Mouse (Mus musculus) lung, embryonic 14.5 days (tissue): ENCODE data around the gene Lnpep. TPM values are rescaled to one million over a fixed set of nuclear protein-coding genes. Genes with fewer than 3 reads are reported as not detected.
A peak's percentile ranks its signal among the peaks of the same experiment; 100 is the strongest.

Experiments used
- ATAC-seq: fragments of 200-750 bp; cut with Nextera tagmentation; 2 replicates; pipeline ENCODE4 v1.8.0; 2017; ENCODE audit warnings: mild to moderate bottlenecking, moderate TSS enrichment, moderate library complexity; ENCODE audit not compliant: insufficient read depth
- DNase-seq: peaks from one replicate; pipeline ENCODE4 v3.0.0-alpha.2; 2015
- H3K27ac ChIP-seq: fragments of 300-500 bp; sonication (generic); 2 replicates; pipeline ENCODE4 v1.5.1; 2014; ENCODE audit warnings: low read depth, mild to moderate bottlenecking, moderate library complexity
- H3K27me3 ChIP-seq: fragments of 300-500 bp; sonication (generic); 2 replicates; pipeline ENCODE4 v1.6.1; 2014; ENCODE audit warnings: low read length, control low read depth; ENCODE audit not compliant: insufficient read depth
- H3K36me3 ChIP-seq: fragments of 300-500 bp; sonication (generic); 2 replicates; pipeline ENCODE4 v1.6.1; 2014; ENCODE audit warnings: control low read depth; ENCODE audit not compliant: insufficient read depth
- H3K4me1 ChIP-seq: fragments of 300-500 bp; sonication (generic); 2 replicates; pipeline ENCODE4 v1.6.1; 2014; ENCODE audit warnings: antibody characterized with exemption, control low read depth; ENCODE audit not compliant: insufficient read depth
- H3K4me2 ChIP-seq: fragments of 300-500 bp; sonication (generic); 2 replicates; pipeline ENCODE4 v1.6.1; 2014; ENCODE audit warnings: mild to moderate bottlenecking
- H3K4me3 ChIP-seq: fragments of 300-500 bp; sonication (generic); 2 replicates; pipeline ENCODE4 v1.5.1; 2014; ENCODE audit warnings: low read depth, low read length
- H3K9ac ChIP-seq: fragments of 300-500 bp; sonication (generic); 2 replicates; pipeline ENCODE4 v1.6.1; 2014
- H3K9me3 ChIP-seq: fragments of 300-500 bp; sonication (generic); 2 replicates; pipeline ENCODE4 v1.6.1; 2016; ENCODE audit warnings: low read depth, low read length, control low read depth
- CTCF ChIP-seq: IDR thresholded peaks from 2 replicates; pipeline ENCODE4 v1.5.1; 2016; ENCODE audit warnings: antibody characterized with exemption, low read depth
- WGBS: fragments of 180-500 bp; shearing (Covaris S2); extraction: QIAGEN DNeasy Blood & Tissue Kit; methylation state at CpG from one replicate; pipeline ENCODE4 v1.1.7; 2014; 5-methylcytosine and 5-hydroxymethylcytosine counted together
- polyA plus RNA-seq: library from polyadenylated mRNA; unstranded; fragments of >200 nt; fragmentation: Nextera tagmentation; extraction: Ambion mirVana; gene quantifications from 2 replicates; pipeline ENCODE4 v1.2.1, GENCODE M21; 2014

Lnpep gene
- polyA plus RNA-seq, 1 experiment from 2014 or later, result 8.4 TPM

DNA sequence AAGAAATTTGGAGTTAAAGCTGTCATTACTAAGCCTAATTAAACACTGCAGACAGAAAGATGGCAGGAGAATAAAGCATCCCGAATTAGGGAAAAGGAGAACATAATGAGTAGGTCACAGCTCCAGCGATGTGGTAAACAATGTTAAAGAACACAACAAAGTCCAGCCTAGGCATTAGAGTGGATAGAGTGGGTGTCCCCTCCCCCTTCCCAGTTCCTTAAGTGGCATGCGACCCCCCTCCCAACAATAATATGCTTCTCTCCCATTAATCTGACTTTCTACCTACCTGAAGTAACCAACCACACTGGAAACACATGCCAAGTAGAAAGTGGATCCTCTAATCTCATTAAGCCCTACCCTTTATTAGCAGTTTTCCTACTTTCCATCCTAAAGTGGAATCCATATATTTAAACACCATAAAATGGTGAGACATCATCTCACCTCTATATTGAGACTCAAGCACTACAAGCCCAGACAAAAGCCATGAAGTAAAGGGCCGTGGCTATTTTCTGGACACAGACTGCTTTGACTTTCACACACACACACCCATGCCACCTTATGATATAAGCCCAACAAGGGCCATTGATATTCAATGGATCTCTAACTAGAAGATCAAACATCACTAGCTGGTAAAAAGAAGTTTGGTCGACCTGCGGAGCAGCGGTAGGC lies 1.5 kb downstream of the Lnpep start:
- Histone ChIP-seq H3K27ac (peak overlapping the region; percentile 100; the same call in 1 of the 2 replicates), H3K9me3 (no peaks in the 10 kb centered on the region), H3K36me3 (no peaks in the 10 kb centered on the region), H3K27me3 (no peaks in the 10 kb centered on the region), H3K9ac (peak overlapping the region; percentile 92), H3K4me2 (peak overlapping the region; percentile 72), H3K4me3 (peak overlapping the region; percentile 71), H3K4me1 (no peaks in the 10 kb centered on the region)
- ATAC-seq (no peak), DNase-seq (peak; percentile 2)
- no peak for TF ChIP-seq CTCF
- 6% methylated on average over 7 of the region's 7 CpGs for WGBS

DNA sequence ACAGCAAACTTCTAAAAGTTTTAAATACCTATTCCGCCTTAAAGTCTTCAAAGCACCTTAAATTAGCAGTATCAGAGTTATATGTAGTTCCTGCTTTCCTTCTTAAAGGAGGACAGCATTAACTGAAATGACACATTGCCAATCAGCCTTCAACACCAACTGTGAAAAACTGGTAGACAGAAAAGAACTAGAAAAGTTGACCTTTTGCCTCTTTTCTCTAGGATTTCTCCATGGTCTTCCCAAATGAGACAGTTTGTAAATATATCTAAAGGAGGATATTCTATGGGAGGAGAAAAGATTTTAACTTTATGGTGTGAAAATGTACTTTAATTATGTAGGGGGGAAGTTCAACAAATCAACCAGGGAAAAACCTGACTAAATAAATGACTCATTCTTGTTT lies 2.3 kb downstream of the Lnpep start:
- no peak overlapping the region for H3K27ac ChIP-seq
- no peak overlapping the region for H3K4me2 ChIP-seq
- H3K36me3 ChIP-seq, result no peaks in the 10 kb centered on the region
- ATAC-seq, result no peak
- DNase-seq, result no peak
- no peak overlapping the region for H3K9ac ChIP-seq
- H3K27me3 ChIP-seq, result no peaks in the 10 kb centered on the region
- no peak for TF ChIP-seq CTCF
- H3K4me3 ChIP-seq, result no peak overlapping the region
- no peaks in the 10 kb centered on the region for H3K9me3 ChIP-seq
- H3K4me1 ChIP-seq, result no peaks in the 10 kb centered on the region
- 94% methylated on average over 1 of the region's 1 CpGs for WGBS

DNA sequence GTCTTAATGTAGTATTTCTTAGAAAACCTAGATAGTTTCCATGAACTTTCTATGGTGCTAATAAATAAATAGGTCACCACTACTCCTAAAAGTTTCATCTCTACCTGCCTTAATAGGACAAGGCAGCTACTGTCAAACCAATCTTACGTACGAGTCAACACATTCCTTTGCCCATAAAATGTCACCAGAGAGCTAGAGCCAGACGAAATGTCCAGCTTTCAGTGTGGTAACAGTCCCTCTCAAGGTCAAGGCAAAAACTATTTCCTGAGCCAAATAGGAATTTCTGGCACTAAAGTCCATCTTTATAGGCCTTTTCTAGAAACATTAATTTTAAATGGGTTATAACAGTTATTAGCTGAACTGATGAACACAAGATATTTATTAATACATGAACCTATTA lies 3.3 kb downstream of the Lnpep start:
- TF ChIP-seq CTCF, result no peak
- H3K4me2 ChIP-seq, result no peak overlapping the region
- 63% methylated on average over 3 of the region's 3 CpGs for WGBS
- H3K4me3 ChIP-seq, result no peak overlapping the region
- no peak overlapping the region for H3K27ac ChIP-seq
- no peak for ATAC-seq
- H3K9ac ChIP-seq, result no peak overlapping the region
- no peak for DNase-seq
- H3K4me1 ChIP-seq, result no peaks in the 10 kb centered on the region
- H3K27me3 ChIP-seq, result no peaks in the 10 kb centered on the region
- no peaks in the 10 kb centered on the region for H3K9me3 ChIP-seq
- H3K36me3 ChIP-seq, result no peaks in the 10 kb centered on the region

DNA sequence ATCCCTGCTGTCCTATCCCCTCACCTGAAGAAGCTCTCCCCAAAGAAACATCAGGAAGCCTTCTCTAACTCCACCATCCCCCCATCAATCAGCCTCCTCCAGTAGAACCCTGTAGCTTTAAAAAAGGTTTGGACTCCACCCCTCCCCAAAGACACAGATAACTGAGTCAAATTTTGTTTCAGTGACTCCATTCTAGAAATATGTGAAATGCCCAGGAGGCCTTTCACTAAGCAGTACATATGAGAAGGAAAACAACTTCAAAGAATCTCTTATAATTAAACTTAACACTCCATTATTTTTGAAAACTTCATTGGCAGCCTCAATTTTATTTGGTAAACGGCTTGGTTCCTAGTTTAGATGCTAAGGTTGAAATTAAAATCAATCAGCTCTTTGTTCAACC lies 6.4 kb downstream of the Lnpep start:
- H3K4me2 ChIP-seq, result no peak overlapping the region
- ATAC-seq, result no peak
- no peak overlapping the region for H3K4me3 ChIP-seq
- H3K4me1 ChIP-seq, result no peaks in the 10 kb centered on the region
- H3K27ac ChIP-seq, result no peak overlapping the region
- H3K36me3 ChIP-seq, result no peaks in the 10 kb centered on the region
- no peak overlapping the region for H3K9ac ChIP-seq
- no peak for DNase-seq
- 83% methylated on average over 1 of the region's 1 CpGs for WGBS
- TF ChIP-seq CTCF, result no peak
- H3K9me3 ChIP-seq, result no peaks in the 10 kb centered on the region
- H3K27me3 ChIP-seq, result no peaks in the 10 kb centered on the region

DNA sequence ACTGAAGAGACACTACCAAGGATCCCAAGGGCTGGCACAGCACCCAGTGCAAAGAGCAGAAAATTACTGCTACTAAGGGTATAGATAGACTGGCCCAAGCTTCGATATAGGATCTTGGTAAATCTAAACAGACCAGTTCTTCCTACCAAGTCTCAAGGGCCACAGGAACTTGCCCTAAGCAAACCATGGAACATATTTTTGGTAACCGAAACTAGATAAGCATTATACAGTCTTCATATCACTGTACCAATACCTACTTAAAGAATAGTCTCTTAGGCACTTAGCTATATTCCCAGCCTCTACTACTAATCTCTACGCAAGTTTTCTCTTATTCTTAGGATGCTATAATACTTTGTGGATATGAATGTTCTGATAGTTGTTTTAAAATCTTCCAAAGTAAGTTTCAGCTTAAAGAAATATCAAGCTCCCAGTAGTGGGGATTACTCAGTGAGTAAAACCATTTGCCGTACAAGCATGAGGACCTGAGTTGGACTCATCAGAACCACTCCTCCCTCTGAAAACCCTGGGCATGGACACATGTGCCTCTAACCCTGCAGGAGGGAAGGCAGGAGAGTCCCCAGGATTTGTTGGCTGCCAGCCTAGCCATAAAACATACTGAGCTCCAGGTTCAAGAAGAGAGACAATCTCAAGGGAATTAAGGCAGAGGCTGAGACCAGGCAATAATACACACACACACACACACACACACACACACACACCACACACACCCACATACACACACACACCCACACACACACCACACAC lies 7.2 kb downstream of the Lnpep start:
- 82% methylated on average over 4 of the region's 4 CpGs for WGBS
- H3K27ac ChIP-seq, result no peak overlapping the region

DNA sequence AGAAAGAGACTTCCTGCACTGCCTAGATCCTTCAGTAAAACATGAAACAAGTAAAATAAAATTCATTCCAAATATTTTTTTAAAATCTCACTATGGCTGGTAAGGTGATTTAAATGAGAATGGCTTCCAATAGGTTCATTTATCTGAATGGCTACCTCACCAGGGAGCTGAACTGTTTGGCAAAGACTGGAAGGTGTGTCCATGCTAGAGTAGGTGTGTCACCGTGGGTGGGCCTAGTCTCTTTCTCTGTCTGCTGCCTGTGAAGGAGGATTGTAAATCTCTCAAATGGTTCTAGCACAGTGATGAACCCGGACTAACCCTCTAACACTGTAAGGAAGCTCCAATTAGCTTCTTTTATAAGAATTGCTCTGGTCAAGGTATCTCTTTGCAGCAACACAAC lies 12.5 kb downstream of the Lnpep start:
- H3K4me3 ChIP-seq, result no peak overlapping the region
- H3K27me3 ChIP-seq, result no peaks in the 10 kb centered on the region
- no peak overlapping the region for H3K4me2 ChIP-seq
- TF ChIP-seq CTCF, result no peak
- ATAC-seq (no peak), DNase-seq (no peak)
- no peak overlapping the region for H3K9ac ChIP-seq
- H3K27ac ChIP-seq, result no peak overlapping the region
- H3K9me3 ChIP-seq, result no peaks in the 10 kb centered on the region
- H3K4me1 ChIP-seq, result no peaks in the 10 kb centered on the region
- WGBS, result 88% methylated on average over 2 of the region's 2 CpGs
- H3K36me3 ChIP-seq, result no peaks in the 10 kb centered on the region

More for the DNA sequence above, 7.2 kb downstream of the Lnpep start:
- Histone ChIP-seq H3K4me3 (no peak overlapping the region), H3K4me1 (no peaks in the 10 kb centered on the region), H3K9me3 (no peaks in the 10 kb centered on the region), H3K4me2 (no peak overlapping the region), H3K27me3 (no peaks in the 10 kb centered on the region), H3K36me3 (no peaks in the 10 kb centered on the region), H3K9ac (no peak overlapping the region)
- DNase-seq (no peak), ATAC-seq (no peak)
- TF ChIP-seq CTCF, result no peak

DNA sequence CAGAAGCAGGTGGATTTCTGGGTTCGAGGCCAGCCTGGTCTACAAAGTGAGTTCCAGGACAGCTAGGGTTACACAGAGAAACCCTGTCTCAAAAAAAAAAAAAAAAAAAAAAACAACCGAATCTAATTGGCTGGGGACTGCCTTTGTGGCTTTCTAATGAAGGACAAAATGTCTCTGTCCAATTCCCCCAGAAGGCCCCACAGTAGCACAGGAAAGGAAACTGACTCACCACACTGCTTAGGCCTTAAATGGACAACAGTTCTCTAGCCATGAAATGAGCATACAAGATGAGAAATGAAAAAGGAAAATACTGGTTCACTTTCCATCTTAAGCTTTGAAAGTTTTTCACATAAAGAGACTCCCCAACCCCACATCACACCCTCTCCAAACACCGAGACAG lies 15.3 kb downstream of the Lnpep start:
- 88% methylated on average over 3 of the region's 3 CpGs for WGBS
- Histone ChIP-seq H3K36me3 (no peaks in the 10 kb centered on the region), H3K4me3 (no peak overlapping the region), H3K27ac (no peak overlapping the region), H3K9me3 (no peaks in the 10 kb centered on the region), H3K4me2 (no peak overlapping the region), H3K27me3 (no peaks in the 10 kb centered on the region), H3K4me1 (no peaks in the 10 kb centered on the region), H3K9ac (no peak overlapping the region)
- no peak for DNase-seq
- ATAC-seq, result no peak
- TF ChIP-seq CTCF, result no peak
